In the genomic region with DNA sequence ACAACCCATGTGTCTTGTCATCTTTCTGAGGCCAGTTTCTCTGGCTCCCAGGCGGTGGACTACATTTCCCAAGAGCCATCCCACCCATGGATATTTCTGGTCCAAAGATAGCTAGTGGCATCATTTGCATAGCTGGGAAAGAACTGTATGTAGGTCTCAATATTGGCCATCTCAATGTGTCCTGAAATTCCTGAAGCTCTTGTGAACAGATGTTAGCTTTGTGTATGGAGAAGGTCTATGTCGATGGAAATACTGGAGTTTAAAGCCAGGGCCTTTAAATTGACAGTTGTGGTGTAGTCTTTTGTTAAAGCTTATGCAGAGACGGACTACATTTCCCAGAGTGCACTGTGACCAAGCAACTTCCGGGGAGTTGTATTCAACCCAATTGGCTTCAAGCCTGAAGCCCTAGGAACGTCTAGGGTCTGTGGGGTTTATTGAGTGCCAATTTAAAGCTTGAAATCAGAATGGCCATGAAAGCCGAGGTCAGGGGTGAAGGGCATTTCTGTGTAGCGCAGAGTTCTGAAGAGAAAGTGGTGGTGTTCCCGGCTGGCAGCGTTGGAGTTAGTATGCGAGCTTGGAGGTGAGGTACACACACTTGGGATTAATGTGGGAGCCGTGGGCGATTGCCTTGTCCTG, we compare ENCODE assay signal across 8 mouse cellular contexts. TPM values are rescaled to one million over a fixed set of nuclear protein-coding genes. Genes with fewer than 3 reads are reported as not detected.
A peak's percentile ranks its signal among the peaks of the same experiment; 100 is the strongest.
DNase-seq lines count a peak whose midpoint lies in the region; ATAC-seq and TF ChIP-seq lines count a peak whose summit lies in the region.

No protein-coding gene starts in this region.

- no peak for TF ChIP-seq CTCF in C2C12 (IDR thresholded peaks at IDR 0.05; ENCODE audit: control insufficient read depth, insufficient read depth, insufficient read length)
- TF ChIP-seq CTCF in embryonic fibroblast, embryonic 13.5 days (IDR thresholded peaks at IDR 0.05; ENCODE audit: borderline replicate concordance, insufficient read depth, low read length): no peak
- no peak for TF ChIP-seq CTCF in spleen, adult 2 months (IDR thresholded peaks at IDR 0.05; ENCODE audit: extremely low read depth, insufficient read depth, insufficient read length, insufficient replicate concordance)

- peak overlapping the region; percentile 51 for H3K9ac ChIP-seq in kidney, embryonic 14.5 days (ENCODE audit: low read depth, low read length)
- H3K9ac ChIP-seq in limb, embryonic 14.5 days (ENCODE audit: low read depth, low read length, severe bottlenecking): peak overlapping the region; percentile 66
- peak overlapping the region; percentile 77 for H3K9ac ChIP-seq in midbrain, embryonic 16.5 days (ENCODE audit: low read depth, low read length)

- H3K36me3 ChIP-seq in C2C12 (ENCODE audit: control insufficient read depth, insufficient read depth): peaks cover 6% of the 10 kb centered on the region
- peaks cover 30% of the 10 kb centered on the region for H3K36me3 ChIP-seq in heart, embryonic 10.5 days
- peaks cover 17% of the 10 kb centered on the region; the same call in 1 of the 2 replicates for H3K36me3 ChIP-seq in kidney, embryonic 14.5 days (ENCODE audit: control insufficient read depth, insufficient read depth, low read length)
- H3K36me3 ChIP-seq in limb, embryonic 14.5 days (ENCODE audit: control insufficient read depth, insufficient read depth, low read length): peaks cover 20% of the 10 kb centered on the region
- H3K36me3 ChIP-seq in midbrain, embryonic 16.5 days (ENCODE audit: control insufficient read depth, insufficient read depth, low read length): 0 out of 2 replicates have a peak, but pooled peaks cover under 1% of the 10 kb centered on the region
- peaks cover 5% of the 10 kb centered on the region for H3K36me3 ChIP-seq in spleen, adult 2 months (ENCODE audit: control insufficient read depth, insufficient read depth, low read length)

- no peak for TF ChIP-seq POLR2A in embryonic fibroblast, embryonic 13.5 days (IDR thresholded peaks at IDR 0.05; ENCODE audit: low read depth, low read length)
- TF ChIP-seq POLR2A in limb, embryonic 14.5 days (IDR thresholded peaks at IDR 0.05; ENCODE audit: borderline replicate concordance, extremely low read depth, insufficient read depth, insufficient read length): no peak
- no peak for TF ChIP-seq POLR2A in spleen, adult 2 months (IDR thresholded peaks at IDR 0.05; ENCODE audit: low read depth, low read length)

- H3K4me1 ChIP-seq in embryonic fibroblast, embryonic 13.5 days (ENCODE audit: control insufficient read depth, insufficient read depth, low read length): peaks cover 3% of the 10 kb centered on the region
- peaks cover 19% of the 10 kb centered on the region for H3K4me1 ChIP-seq in heart, embryonic 10.5 days
- H3K4me1 ChIP-seq in kidney, embryonic 14.5 days (ENCODE audit: control insufficient read depth, insufficient read depth, low read length): peaks cover 11% of the 10 kb centered on the region; the same call in 1 of the 2 replicates
- H3K4me1 ChIP-seq in limb, embryonic 14.5 days (ENCODE audit: control insufficient read depth, insufficient read depth, low read length): peaks cover 21% of the 10 kb centered on the region
- H3K4me1 ChIP-seq in midbrain, embryonic 16.5 days (ENCODE audit: control insufficient read depth, insufficient read depth, low read length): peaks cover 40% of the 10 kb centered on the region
- peaks cover 6% of the 10 kb centered on the region; the same call in 1 of the 2 replicates for H3K4me1 ChIP-seq in spleen, adult 2 months (ENCODE audit: control insufficient read depth, insufficient read depth, insufficient read length)

- no peaks in the 10 kb centered on the region for H3K9me3 ChIP-seq in heart, embryonic 10.5 days
- H3K9me3 ChIP-seq in kidney, embryonic 14.5 days (ENCODE audit: control insufficient read depth, low read length): no peaks in the 10 kb centered on the region
- no peaks in the 10 kb centered on the region for H3K9me3 ChIP-seq in limb, embryonic 14.5 days (ENCODE audit: control insufficient read depth, low read length)
- no peaks in the 10 kb centered on the region for H3K9me3 ChIP-seq in midbrain, embryonic 16.5 days (replicated peaks; ENCODE audit: control insufficient read depth, low read length, poor library complexity, severe bottlenecking)

- peaks cover 40% of the 10 kb centered on the region for H3K79me2 ChIP-seq in C2C12 (ENCODE audit: control insufficient read depth, insufficient read depth)

- H3K4me2 ChIP-seq in kidney, embryonic 14.5 days (replicated peaks; ENCODE audit: low read depth, low read length): peak overlapping the region; percentile 67
- H3K4me2 ChIP-seq in limb, embryonic 14.5 days (replicated peaks; ENCODE audit: low read depth, low read length, severe bottlenecking): peak overlapping the region; percentile 51
- H3K4me2 ChIP-seq in midbrain, embryonic 16.5 days (ENCODE audit: low read length): peak overlapping the region; percentile 67

- peak overlapping the region; percentile 32 for H3K4me3 ChIP-seq in C2C12 (ENCODE audit: insufficient read depth, poor library complexity, severe bottlenecking)
- peak overlapping the region; percentile 77 for H3K4me3 ChIP-seq in embryonic fibroblast, embryonic 13.5 days (ENCODE audit: insufficient read depth, low read length)
- peak overlapping the region; percentile 71 for H3K4me3 ChIP-seq in heart, embryonic 10.5 days
- peak overlapping the region; percentile 61 for H3K4me3 ChIP-seq in kidney, embryonic 14.5 days (ENCODE audit: low read length)
- H3K4me3 ChIP-seq in limb, embryonic 14.5 days (replicated peaks; ENCODE audit: low read length): peak overlapping the region; percentile 52
- H3K4me3 ChIP-seq in midbrain, embryonic 16.5 days (ENCODE audit: low read depth, low read length): peak overlapping the region; percentile 68
- H3K4me3 ChIP-seq in spleen, adult 2 months (ENCODE audit: extremely low read depth, insufficient read depth, insufficient read length): peak overlapping the region; percentile 75

- peak; percentile 96 for DNase-seq in brain, adult 2 months (ENCODE audit: low read depth, low spot score)
- DNase-seq in heart, embryonic 10.5 days (ENCODE audit: low spot score): peak; percentile 90
- DNase-seq in limb, embryonic 14.5 days (ENCODE audit: low spot score): peak; percentile 89
- DNase-seq in spleen, adult 2 months (ENCODE audit: low read depth in 1 of 2, low spot score in 2 of 2): peak; percentile 56 to 72

- no peaks in the 10 kb centered on the region for H3K27me3 ChIP-seq in C2C12 (ENCODE audit: control insufficient read depth, insufficient read depth, insufficient read length)
- no peaks in the 10 kb centered on the region for H3K27me3 ChIP-seq in heart, embryonic 10.5 days (ENCODE audit: insufficient read depth, poor library complexity, severe bottlenecking)
- H3K27me3 ChIP-seq in kidney, embryonic 14.5 days (ENCODE audit: control insufficient read depth, insufficient read depth, low read length): no peaks in the 10 kb centered on the region
- H3K27me3 ChIP-seq in limb, embryonic 14.5 days (ENCODE audit: control insufficient read depth, insufficient read depth, low read length): no peaks in the 10 kb centered on the region
- H3K27me3 ChIP-seq in midbrain, embryonic 16.5 days (ENCODE audit: control insufficient read depth, insufficient read depth, low read depth, low read length): no peaks in the 10 kb centered on the region
- no peaks in the 10 kb centered on the region for H3K27me3 ChIP-seq in spleen, adult 2 months (ENCODE audit: control insufficient read depth, insufficient read depth, low read length)

- peak overlapping the region; percentile 57 for H3ac ChIP-seq in C2C12 (ENCODE audit: control insufficient read depth, insufficient read length, low read depth)

- H3K27ac ChIP-seq in embryonic fibroblast, embryonic 13.5 days (ENCODE audit: insufficient read depth, low read length): no peak overlapping the region
- H3K27ac ChIP-seq in heart, embryonic 10.5 days: peak overlapping the region; percentile 74
- H3K27ac ChIP-seq in kidney, embryonic 14.5 days (ENCODE audit: low read depth, low read length): peak overlapping the region; percentile 42; the same call in 1 of the 2 replicates
- H3K27ac ChIP-seq in limb, embryonic 14.5 days (replicated peaks; ENCODE audit: low read depth, low read length): no peak overlapping the region
- H3K27ac ChIP-seq in midbrain, embryonic 16.5 days (ENCODE audit: low read length): peak overlapping the region; percentile 82
- H3K27ac ChIP-seq in spleen, adult 2 months (ENCODE audit: insufficient read depth, low read length): peak overlapping the region; percentile 12; the same call in 1 of the 2 replicates

- H3K79me3 ChIP-seq in C2C12 (ENCODE audit: low read depth): peaks cover 15% of the 10 kb centered on the region

- WGBS in heart, embryonic 10.5 days: 3% methylated on average over 12 of the region's 12 CpGs
- 3% methylated on average over 12 of the region's 12 CpGs for WGBS in kidney, embryonic 14.5 days
- 4% methylated on average over 12 of the region's 12 CpGs for WGBS in limb, embryonic 14.5 days
- WGBS in midbrain, embryonic 16.5 days: under 1% methylated on average over 12 of the region's 12 CpGs
- WGBS in spleen, adult 2 months: 6% methylated on average over 12 of the region's 12 CpGs

- peak; percentile 70 for ATAC-seq in kidney, embryonic 14.5 days (ENCODE audit: low FRiP score, low TSS enrichment)
- no peak for ATAC-seq in limb, embryonic 14.5 days (ENCODE audit: low FRiP score, low read depth)
- ATAC-seq in midbrain, embryonic 16.5 days: peak; percentile 72

RNA-seq across cellular contexts. Expression of gene Zfp790, which starts 2.8 kb away (rescaled TPM):
- polyA plus RNA-seq in C2C12 (2012; fragmentation: generic; extraction: Trizol): 2.5 TPM
- 12.0 and 14.3 TPM in 2 replicates for polyA plus RNA-seq in embryonic fibroblast, embryonic 13.5 days (2011; ENCODE audit: insufficient read length, low read depth, missing spikeins)
- polyA plus RNA-seq in heart, embryonic 10.5 days (2016; fragmentation: Nextera tagmentation; extraction: Ambion mirVana): 10.5 and 10.8 TPM in 2 replicates
- 4.9 and 12.3 TPM in 2 replicates for polyA plus RNA-seq in kidney, embryonic 14.5 days (2014; fragmentation: Nextera tagmentation; extraction: Ambion mirVana)
- polyA plus RNA-seq in limb, embryonic 14.5 days (2012; rRNA removed): 5.9 and 8.0 TPM in 2 replicates
- polyA plus RNA-seq in limb, embryonic 14.5 days (2014; fragmentation: Nextera tagmentation; extraction: Ambion mirVana): 13.8 and 16.6 TPM in 2 replicates
- polyA plus RNA-seq in midbrain, embryonic 16.5 days (2015; fragmentation: Nextera tagmentation; extraction: Ambion mirVana): 32.2 and 32.3 TPM in 2 replicates
- 1.2 and 1.5 TPM in 2 replicates for polyA plus RNA-seq in spleen, adult 2 months (2012; rRNA removed)

RNA-seq across cellular contexts. Expression of gene Zfp940, which starts 34.7 kb away (rescaled TPM):
- 1.0 TPM for polyA plus RNA-seq in C2C12 (2012; fragmentation: generic; extraction: Trizol)
- polyA plus RNA-seq in embryonic fibroblast, embryonic 13.5 days (2011; ENCODE audit: insufficient read length, low read depth, missing spikeins): 3.9 and 5.2 TPM in 2 replicates
- polyA plus RNA-seq in heart, embryonic 10.5 days (2016; fragmentation: Nextera tagmentation; extraction: Ambion mirVana): 4.4 and 5.7 TPM in 2 replicates
- polyA plus RNA-seq in kidney, embryonic 14.5 days (2014; fragmentation: Nextera tagmentation; extraction: Ambion mirVana): 4.7 and 7.6 TPM in 2 replicates
- 2.9 and 3.7 TPM in 2 replicates for polyA plus RNA-seq in limb, embryonic 14.5 days (2012; rRNA removed)
- polyA plus RNA-seq in limb, embryonic 14.5 days (2014; fragmentation: Nextera tagmentation; extraction: Ambion mirVana): 6.1 and 6.2 TPM in 2 replicates
- polyA plus RNA-seq in midbrain, embryonic 16.5 days (2015; fragmentation: Nextera tagmentation; extraction: Ambion mirVana): 17.4 and 17.9 TPM in 2 replicates
- polyA plus RNA-seq in spleen, adult 2 months (2012; rRNA removed): 0.37 and 0.39 TPM in 2 replicates

RNA-seq across cellular contexts. Expression of gene Zfp30, which starts 34.9 kb away (rescaled TPM):
- 1.4 TPM for polyA plus RNA-seq in C2C12 (2012; fragmentation: generic; extraction: Trizol)
- polyA plus RNA-seq in embryonic fibroblast, embryonic 13.5 days (2011; ENCODE audit: insufficient read length, low read depth, missing spikeins): 3.7 and 4.4 TPM in 2 replicates
- 3.7 and 3.8 TPM in 2 replicates for polyA plus RNA-seq in heart, embryonic 10.5 days (2016; fragmentation: Nextera tagmentation; extraction: Ambion mirVana)
- 8.3 and 8.9 TPM in 2 replicates for polyA plus RNA-seq in kidney, embryonic 14.5 days (2014; fragmentation: Nextera tagmentation; extraction: Ambion mirVana)
- polyA plus RNA-seq in limb, embryonic 14.5 days (2012; rRNA removed): 7.6 and 8.7 TPM in 2 replicates
- 11.3 and 11.4 TPM in 2 replicates for polyA plus RNA-seq in limb, embryonic 14.5 days (2014; fragmentation: Nextera tagmentation; extraction: Ambion mirVana)
- 14.0 and 14.8 TPM in 2 replicates for polyA plus RNA-seq in midbrain, embryonic 16.5 days (2015; fragmentation: Nextera tagmentation; extraction: Ambion mirVana)
- polyA plus RNA-seq in spleen, adult 2 months (2012; rRNA removed): 0.69 and 0.74 TPM in 2 replicates

RNA-seq across cellular contexts. Expression of gene Zfp420, which starts 41.0 kb away (rescaled TPM):
- polyA plus RNA-seq in C2C12 (2012; fragmentation: generic; extraction: Trizol): 0.78 TPM
- polyA plus RNA-seq in embryonic fibroblast, embryonic 13.5 days (2011; ENCODE audit: insufficient read length, low read depth, missing spikeins): 5.8 and 7.3 TPM in 2 replicates
- polyA plus RNA-seq in heart, embryonic 10.5 days (2016; fragmentation: Nextera tagmentation; extraction: Ambion mirVana): 3.7 and 6.3 TPM in 2 replicates
- 7.2 and 9.1 TPM in 2 replicates for polyA plus RNA-seq in kidney, embryonic 14.5 days (2014; fragmentation: Nextera tagmentation; extraction: Ambion mirVana)
- polyA plus RNA-seq in limb, embryonic 14.5 days (2012; rRNA removed): 11.8 and 13.2 TPM in 2 replicates
- 8.0 and 9.0 TPM in 2 replicates for polyA plus RNA-seq in limb, embryonic 14.5 days (2014; fragmentation: Nextera tagmentation; extraction: Ambion mirVana)
- polyA plus RNA-seq in midbrain, embryonic 16.5 days (2015; fragmentation: Nextera tagmentation; extraction: Ambion mirVana): 23.7 and 26.7 TPM in 2 replicates
- 0.99 and 1.2 TPM in 2 replicates for polyA plus RNA-seq in spleen, adult 2 months (2012; rRNA removed)

RNA-seq across cellular contexts. Expression of gene Zfp84, which starts 50.4 kb away (rescaled TPM):
- polyA plus RNA-seq in C2C12 (2012; fragmentation: generic; extraction: Trizol): 3.0 TPM
- polyA plus RNA-seq in embryonic fibroblast, embryonic 13.5 days (2011; ENCODE audit: insufficient read length, low read depth, missing spikeins): 10.3 and 13.3 TPM in 2 replicates
- 8.3 and 9.8 TPM in 2 replicates for polyA plus RNA-seq in heart, embryonic 10.5 days (2016; fragmentation: Nextera tagmentation; extraction: Ambion mirVana)
- polyA plus RNA-seq in kidney, embryonic 14.5 days (2014; fragmentation: Nextera tagmentation; extraction: Ambion mirVana): 9.1 and 14.3 TPM in 2 replicates
- polyA plus RNA-seq in limb, embryonic 14.5 days (2012; rRNA removed): 9.7 and 11.6 TPM in 2 replicates
- 14.0 and 15.8 TPM in 2 replicates for polyA plus RNA-seq in limb, embryonic 14.5 days (2014; fragmentation: Nextera tagmentation; extraction: Ambion mirVana)
- polyA plus RNA-seq in midbrain, embryonic 16.5 days (2015; fragmentation: Nextera tagmentation; extraction: Ambion mirVana): 15.4 and 17.6 TPM in 2 replicates
- 3.2 and 3.4 TPM in 2 replicates for polyA plus RNA-seq in spleen, adult 2 months (2012; rRNA removed)

Comparison
In these comparisons a context has a peak if more than half of its experiments do, and no peak if none do; other contexts are left out.
1. H3K27ac ChIP-seq: peak in heart, embryonic 10.5 days (single experiment), kidney, embryonic 14.5 days (single experiment), midbrain, embryonic 16.5 days (single experiment) and spleen, adult 2 months (single experiment); none in embryonic fibroblast, embryonic 13.5 days (single experiment) and limb, embryonic 14.5 days (single experiment).
2. Peak in every context shown above with its lines, with median percentiles within 50 percentile points of each other: H3K4me3 ChIP-seq, DNase-seq, H3K4me2 ChIP-seq and H3K9ac ChIP-seq.